Mouse (Mus musculus) retina, postnatal 7 days (tissue): ENCODE measurements around the gene Mrps2.

Experiments used
- DNase-seq: peaks from one replicate; pipeline ENCODE4 v3.0.0-alpha.2; 2012; ENCODE audit warnings: low read depth, low spot score

Gene Mrps2

GRCm38 (mm10) chr2:28467860-28468485, at the start of gene Mrps2:
Mrps2 (plus strand) TSS chr2:28468066.
- DNase-seq: peak; percentile 81

- peak; percentile 79 for DNase-seq
Observed at GRCm38 (mm10) chr2:28419898-28420297, 48.0 kb upstream of the Mrps2 start.

- DNase-seq: no peak
Observed at GRCm38 (mm10) chr2:28423167-28423566, 44.7 kb upstream of the Mrps2 start.

DNA sequence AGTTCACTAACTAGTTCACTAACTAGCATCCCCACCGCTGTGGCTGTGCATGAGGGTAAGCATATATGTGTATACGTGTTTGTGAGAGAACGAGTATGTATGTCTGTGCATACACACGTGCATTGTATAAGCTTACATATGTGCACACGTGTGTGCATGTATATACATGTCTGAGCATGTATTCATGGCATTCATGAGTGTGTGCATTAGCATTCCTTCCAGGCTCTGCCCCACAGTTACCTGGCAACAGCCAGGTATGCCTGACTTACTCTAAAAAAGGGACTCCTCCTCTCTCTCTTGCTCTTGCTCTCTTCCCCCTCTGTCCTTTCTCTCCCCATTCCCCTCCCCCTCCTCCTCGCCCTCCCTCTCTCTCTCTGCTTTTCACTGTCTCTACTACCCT, 40.6 kb upstream of the Mrps2 start:
- no peak for DNase-seq

DNA sequence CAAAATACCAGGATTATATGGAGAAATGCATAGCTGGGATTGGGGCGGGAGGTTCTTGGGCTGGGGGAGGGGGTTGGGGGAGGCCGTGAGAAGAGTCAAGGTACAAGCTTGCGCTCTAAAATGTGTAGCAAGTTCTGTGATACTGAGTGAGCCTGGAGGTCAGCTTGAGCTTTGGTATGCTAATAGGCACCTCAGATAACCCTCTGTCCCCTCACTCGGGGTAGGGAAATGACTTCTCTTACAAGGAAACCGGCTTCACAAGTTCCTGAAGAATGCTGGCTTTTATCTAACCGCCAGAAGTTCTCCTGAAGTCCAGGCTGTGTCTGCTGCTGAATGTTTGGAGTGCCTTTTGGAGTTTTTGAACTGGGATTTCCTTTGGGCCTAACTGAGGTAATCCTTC, 37.0 kb upstream of the Mrps2 start:
- DNase-seq: no peak

GRCm38 (mm10) chr2:28432811-28433210, 35.1 kb upstream of the Mrps2 start:
- DNase-seq: no peak

- DNase-seq: no peak
Observed at GRCm38 (mm10) chr2:28433512-28433911, 34.4 kb upstream of the Mrps2 start.

- DNase-seq: no peak
Observed at GRCm38 (mm10) chr2:28435401-28435800, 32.5 kb upstream of the Mrps2 start.

DNA sequence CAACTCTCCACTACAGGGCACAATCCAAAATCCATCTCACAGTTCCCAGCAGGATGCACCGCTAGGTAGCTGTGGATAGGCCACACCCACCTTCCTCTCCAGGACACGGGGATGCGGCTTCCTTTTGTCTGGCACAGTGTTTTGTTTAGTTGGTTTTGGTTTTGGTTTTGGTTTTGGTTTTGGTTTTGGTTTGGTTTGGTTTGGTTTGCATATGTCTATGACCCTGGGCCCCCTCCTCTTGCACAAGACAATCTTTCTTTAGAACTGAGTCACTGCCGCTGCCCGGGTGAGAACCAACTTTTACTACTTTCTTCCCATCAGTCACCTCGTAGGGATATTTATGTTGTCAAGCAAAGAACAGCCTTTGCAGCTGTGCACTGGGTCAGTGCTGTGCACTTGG, 27.0 kb upstream of the Mrps2 start:
- no peak for DNase-seq

GRCm38 (mm10) chr2:28445082-28445481, 22.8 kb upstream of the Mrps2 start:
- DNase-seq: no peak

DNA sequence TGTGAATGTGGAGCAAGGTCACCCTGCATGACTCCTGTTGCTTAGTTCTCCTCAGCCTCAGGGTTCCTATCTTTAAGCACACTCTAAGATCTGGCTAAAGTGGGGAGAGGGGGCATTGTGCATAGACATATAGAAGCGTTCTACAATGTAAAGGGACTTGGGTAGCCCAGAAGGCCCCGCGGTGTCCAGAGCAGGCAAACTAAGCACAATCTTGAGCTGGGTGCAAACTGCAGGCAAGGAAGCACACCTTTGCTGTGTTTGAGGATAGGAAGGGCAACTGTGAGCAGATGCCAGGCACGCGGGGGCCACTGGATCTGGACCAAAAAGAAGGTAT, 21.7 kb upstream of the Mrps2 start:
- DNase-seq: no peak

GRCm38 (mm10) chr2:28446515-28447314, 21.2 kb upstream of the Mrps2 start, which contains the start of gene Ppp1r26:
Ppp1r26 (plus strand) TSS chr2:28446800.
- DNase-seq: peak; percentile 52

- no peak for DNase-seq
Observed at GRCm38 (mm10) chr2:28447315-28447670, 20.6 kb upstream of the Mrps2 start.

DNA sequence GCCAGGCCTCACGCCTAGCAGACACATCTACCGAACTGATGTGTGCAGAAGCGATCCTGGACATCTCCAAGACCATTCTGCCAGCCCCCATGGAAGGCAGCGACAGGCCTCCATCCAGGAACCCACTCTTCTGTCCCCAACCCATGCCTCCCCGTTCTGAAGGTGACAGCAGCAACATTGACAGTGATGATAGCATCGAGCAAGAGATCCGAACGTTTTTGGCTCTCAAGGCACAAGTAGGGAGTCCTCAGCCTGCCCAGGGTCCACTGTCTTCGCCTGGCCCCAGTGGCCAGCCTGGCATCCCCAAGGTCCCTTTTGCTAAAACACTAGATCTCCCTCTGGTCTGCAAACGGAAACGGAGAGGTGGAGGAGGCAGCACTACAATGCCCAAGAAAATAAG, 16.2 kb upstream of the Mrps2 start:
- DNase-seq: no peak

GRCm38 (mm10) chr2:28453539-28453938, 14.3 kb upstream of the Mrps2 start:
- no peak for DNase-seq

DNA sequence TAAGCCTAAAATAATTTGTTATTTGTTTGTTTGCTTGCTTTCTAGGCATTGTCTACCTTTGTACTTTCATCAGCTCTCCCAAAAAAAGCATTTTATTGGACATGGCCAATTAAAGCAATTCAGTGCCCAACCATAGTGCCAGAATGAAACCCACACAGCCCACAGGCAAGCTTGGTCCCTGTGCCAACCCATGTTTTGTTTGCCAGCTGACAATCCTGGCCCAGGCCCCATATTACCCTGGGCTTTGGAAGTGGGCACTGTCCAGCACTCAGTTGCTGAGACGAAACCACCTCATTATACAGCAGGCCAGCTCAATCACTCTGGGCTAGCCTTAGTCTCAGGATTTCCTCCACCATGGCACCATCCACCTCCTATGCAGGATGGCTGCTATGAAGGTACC, 11.2 kb upstream of the Mrps2 start:
- no peak for DNase-seq

DNA sequence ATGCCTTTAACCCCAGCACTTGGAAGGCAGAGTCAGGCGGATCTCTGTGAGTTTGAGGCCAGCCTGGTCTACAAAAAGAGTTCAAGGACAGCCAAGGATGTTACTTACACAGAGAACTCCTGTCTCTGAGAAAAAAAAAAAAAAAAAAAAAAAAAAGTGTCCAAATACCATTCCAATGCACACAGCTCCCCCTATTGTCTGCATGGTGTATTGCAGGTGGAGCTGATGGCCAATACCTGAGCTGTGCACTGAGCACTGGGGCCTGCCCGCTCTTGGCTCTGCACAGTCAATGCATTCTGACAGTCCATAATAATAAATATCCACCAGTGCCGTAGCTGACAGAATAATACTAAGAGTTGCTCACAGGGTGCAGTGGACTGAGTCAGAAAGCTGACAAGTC, 3.9 kb upstream of the Mrps2 start:
- DNase-seq: no peak

- DNase-seq: no peak
Observed at GRCm38 (mm10) chr2:28464919-28465318, 2.9 kb upstream of the Mrps2 start.

DNA sequence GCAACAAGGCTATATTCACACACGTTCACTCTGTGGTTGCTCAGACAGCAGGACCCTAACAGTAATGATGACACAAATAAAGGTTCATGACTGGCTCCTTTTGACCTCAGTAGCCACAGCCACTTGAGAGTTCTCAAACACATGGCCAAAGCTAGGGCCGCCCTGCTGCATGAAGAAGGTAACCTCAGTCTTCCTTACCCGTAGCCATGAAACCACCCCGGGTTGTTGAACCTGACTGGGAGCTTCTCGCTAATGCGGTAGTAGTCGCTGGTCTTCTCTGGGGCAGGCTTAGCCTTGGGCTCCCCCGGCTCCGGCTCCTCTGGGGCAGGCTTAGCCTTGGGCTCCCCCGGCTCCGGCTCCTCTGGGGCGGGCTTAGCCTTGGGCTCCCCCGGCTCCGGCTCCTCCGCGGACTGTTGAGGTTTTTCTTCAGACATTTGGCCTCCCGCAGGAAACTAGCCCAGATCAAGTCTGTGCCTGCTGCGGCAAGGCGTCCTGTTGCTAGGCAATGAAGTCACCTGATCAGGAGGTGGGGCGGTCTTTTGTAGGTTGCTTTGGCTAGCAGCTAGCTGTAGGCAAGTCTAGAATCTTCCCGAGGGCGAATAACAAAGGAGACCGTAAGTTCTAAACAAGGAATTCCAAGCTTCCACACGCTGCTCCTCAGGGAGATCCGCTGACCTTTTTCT, 1.9 kb upstream of the Mrps2 start, which contains the start of gene 1700007K13Rik:
Gene 1700007K13Rik (minus strand): TSS at position 497 of the 683 bp plus-strand sequence.
- DNase-seq: no peak

DNA sequence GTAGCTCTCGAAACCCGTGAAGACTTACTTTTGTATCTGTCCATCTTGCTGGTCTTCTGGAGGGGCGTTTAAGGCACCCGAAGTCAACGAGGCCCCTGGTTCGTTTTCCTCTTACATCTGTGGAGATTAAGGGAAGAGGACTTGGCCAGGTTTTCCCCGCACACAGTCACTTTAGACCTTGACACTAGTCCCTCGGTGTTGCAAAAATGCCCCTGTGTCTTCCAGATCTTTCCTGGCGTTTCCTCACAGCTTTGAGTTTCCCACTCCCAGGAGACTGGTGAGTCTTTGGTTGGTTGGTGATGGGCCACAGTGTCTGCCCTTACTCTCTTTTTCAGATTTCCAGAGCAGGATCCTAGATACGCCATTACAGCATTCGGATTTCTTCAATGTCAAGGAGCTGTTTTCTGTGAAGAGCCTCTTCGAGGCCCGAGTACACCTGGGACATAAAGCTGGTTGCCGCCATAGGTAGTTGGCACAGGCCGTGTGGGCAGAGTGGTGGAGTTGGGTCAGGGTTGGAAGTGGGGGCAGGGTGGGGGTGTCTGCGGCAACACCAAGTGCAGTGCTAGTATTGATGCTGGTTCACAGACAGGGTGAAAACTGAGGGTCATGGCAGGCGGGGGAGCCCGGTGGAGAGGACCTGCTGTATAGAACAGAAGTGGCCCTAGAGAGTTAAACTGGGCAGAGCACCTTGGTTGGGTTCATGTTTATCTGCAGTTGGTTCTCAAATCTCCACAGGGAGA, 790 bp downstream of the Mrps2 start:
- no peak for DNase-seq

DNA sequence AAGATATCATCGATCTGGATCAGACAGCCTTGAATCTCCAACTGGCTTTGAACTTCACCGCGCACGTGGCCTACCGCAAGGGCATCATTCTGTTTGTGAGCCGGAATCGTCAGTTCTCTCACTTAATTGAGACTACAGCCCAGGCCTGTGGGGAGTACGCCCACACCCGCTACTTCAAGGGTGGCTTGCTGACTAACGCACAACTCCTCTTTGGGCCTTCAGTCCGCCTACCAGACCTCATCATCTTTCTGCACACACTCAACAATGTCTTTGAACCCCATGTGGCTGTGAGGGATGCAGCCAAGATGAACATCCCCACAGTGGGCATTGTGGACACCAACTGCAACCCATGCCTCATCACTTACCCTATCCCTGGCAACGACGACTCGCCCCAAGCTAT, 1.6 kb downstream of the Mrps2 start:
- DNase-seq: no peak

GRCm38 (mm10) chr2:28470591-28470990, 2.7 kb downstream of the Mrps2 start:
- no peak for DNase-seq
